Mouse (Mus musculus) megakaryocyte, embryonic 14.5 days (primary cell): ENCODE measurements around the gene Rnps1.

Experiments
- FLI1 ChIP-seq: IDR thresholded peaks from 2 replicates; pipeline ENCODE4 v1.6.1; 2012; ENCODE audit warnings: low read length, inconsistent platforms, mixed read lengths
- GATA1 ChIP-seq: IDR thresholded peaks from 3 replicates; pipeline ENCODE4 v1.6.1; 2012; ENCODE audit warnings: mixed read lengths, low read length, inconsistent platforms, borderline replicate concordance

DNA sequence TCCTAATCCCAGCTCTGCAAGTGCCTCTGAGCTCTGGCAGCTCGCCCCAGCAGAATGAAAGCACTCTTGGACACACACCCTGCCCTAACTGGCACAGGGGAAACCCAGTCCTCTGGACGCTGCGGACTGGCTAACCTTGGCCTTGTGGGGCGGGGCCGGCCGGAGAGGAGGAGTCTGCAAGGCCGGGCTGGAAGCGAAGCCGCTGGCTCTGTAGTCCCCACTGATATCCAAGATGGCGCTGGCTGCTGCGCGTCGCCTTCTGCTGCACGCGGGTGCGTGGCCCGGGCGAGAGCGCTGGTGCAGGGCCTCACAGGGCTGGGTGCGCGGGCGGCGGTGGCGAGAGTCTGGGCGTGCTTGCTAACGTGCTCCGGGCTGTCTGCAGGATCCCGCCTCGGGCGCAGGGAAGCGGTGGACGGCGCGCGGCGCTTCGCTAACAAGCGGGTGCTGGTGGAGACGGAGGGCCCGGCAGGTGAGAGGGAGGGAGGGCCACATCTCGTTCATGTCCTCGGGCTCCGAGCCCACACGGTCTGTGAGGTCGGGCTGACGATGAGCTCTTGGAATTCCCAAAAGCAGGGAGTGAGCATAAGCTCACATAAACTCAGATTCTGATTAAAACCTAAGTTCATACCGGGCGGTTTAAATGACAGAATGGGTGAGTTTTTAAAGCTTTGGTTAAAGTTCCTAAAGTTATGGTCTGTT is 12.3 kb downstream of the Rnps1 start, which contains the start of gene Eci1:
- no peak for TF ChIP-seq GATA1
- no peak for TF ChIP-seq FLI1
